Mouse (Mus musculus) T-helper 17 cell (primary cell): ENCODE results near the gene Fibcd1.

ENCODE experiments used
- in situ Hi-C, 2 experiments: fragments of 300-600 bp; cut with MboI, MseI; formaldehyde crosslinking; loops; 1 replicate in 1 of 2; 2 replicates in 1 of 2; pipeline ENCODE4 v1.15.1; 2025; ENCODE audit warnings: high pct_unique_total_duplicates in 2 of 2

Gene Fibcd1

DNA sequence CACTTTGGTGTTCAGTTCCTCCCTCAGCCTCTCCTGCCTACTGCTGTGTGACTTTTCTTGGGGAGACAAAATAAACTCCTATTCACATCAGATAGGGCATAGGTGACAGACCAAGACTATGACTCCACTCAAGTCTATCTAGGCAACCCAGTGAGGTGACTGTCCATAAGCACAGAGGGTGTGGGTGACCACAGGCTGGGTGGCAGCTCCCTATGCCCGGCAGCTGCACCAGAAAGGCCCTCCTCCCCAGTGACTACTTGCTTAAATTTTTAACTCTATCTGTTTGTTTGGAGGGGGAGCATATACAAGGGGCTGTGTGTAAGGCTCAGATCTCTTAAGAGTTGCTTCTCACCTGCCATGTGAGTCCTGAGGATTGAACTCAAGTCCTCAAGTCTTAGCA, 17.1 kb upstream of the Fibcd1 start:
- in situ Hi-C loops = no loop called here

DNA sequence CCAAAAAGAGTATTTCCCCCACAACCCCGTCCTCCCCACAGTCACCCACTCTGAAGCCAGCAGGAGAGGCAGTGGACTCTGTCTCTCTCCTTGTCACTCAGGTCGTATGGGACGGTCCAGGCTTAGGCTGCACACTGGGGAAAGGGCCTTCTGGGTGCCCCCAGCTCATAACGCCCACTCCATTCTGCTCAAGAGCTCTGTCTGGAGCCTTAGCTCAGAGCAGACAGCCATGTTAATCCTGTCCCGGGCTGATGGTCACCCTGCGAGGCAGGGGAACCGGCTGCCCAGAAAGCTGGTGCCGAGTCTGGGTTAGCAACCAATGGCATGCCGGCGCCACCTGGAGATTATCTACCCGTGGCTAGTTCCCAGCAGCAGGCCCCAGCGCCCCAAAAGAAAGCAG, 12.7 kb upstream of the Fibcd1 start:
- in situ Hi-C loops = no loop called here

DNA sequence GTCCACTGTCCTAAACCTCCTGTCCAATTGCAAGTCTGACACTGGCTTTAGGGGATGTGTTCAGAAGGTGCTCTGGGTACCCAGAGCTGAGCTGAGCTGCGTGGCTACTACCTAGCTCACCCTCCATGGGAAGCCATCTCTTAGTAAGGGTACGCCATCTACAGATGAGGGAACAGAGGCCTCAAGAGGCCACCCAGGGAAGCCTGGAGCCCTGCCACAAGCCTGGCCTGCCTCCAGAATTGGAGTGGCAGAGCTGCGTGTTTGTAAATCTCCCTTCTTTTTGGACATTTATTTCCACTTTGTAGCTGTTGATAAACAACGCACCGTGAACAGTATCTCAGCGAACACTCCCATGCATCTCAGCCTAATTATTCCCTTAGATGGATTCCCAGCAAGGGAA, 11.4 kb upstream of the Fibcd1 start:
- in situ Hi-C loops = no loop called here

DNA sequence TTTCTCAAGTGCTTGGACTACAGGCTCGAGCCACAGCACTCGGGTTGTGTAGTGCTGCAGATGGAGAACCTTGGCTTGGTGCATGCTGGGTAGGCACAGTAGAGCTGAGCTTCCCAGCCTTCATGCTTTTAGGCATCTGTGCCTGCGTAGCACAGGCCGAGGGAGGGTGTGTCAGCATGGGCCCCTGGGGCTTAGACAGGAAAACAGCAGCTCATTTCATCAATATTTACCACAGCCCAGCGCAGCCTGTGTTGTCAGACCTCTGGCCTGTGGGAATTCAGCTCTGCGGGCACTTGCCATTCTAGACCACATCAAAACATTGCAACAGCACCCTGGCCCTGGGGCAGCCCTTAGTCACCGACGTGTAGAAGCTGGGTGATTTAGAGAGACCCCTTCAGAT, 10.2 kb upstream of the Fibcd1 start:
- in situ Hi-C loops = no loop called here

DNA sequence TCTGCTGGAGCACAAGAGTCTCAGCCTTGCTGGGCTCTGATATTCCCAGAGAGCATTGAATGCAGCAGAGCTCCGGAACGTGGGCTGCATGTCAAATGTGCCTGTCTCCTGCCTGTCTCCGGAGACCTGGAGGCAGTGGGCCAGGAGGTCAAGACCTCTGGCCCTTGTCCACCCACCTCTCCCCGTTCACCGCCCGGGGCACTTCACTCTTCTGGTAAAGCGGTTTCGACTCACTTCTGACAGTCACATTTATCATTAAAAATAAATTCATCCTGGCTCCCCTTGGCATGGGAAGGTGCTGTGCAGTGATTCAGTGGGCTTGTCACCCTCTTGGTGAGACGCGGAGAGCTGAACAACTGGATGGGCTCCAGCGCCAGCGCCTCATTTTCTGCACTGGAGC, 4.3 kb upstream of the Fibcd1 start:
- in situ Hi-C loops = no loop called here

DNA sequence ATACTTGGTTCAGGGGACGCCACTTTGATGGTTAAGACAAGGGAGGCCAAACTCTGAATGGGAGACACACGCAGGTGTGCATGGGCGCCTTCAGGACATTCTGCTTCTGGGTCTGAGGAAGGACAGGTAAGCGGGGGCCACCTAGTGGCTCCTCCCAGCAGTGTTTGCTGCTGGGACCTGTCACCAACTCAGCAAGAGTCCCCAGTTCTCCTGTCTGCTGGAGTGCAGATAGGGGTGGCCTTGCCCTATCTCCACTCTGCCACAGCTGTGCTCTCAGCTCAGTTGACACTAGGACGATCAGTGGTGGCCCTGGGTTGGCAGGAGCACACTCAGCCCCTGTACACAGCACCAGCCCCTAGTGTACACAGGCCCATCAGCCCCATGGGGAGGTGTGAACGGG, 2.1 kb upstream of the Fibcd1 start:
- in situ Hi-C loops = loop anchor here in 1 of 2 experiments (5.0 kb wide), 1 partner anchor 36 kb away; the partner anchor contains the start of gene Qrfp

DNA sequence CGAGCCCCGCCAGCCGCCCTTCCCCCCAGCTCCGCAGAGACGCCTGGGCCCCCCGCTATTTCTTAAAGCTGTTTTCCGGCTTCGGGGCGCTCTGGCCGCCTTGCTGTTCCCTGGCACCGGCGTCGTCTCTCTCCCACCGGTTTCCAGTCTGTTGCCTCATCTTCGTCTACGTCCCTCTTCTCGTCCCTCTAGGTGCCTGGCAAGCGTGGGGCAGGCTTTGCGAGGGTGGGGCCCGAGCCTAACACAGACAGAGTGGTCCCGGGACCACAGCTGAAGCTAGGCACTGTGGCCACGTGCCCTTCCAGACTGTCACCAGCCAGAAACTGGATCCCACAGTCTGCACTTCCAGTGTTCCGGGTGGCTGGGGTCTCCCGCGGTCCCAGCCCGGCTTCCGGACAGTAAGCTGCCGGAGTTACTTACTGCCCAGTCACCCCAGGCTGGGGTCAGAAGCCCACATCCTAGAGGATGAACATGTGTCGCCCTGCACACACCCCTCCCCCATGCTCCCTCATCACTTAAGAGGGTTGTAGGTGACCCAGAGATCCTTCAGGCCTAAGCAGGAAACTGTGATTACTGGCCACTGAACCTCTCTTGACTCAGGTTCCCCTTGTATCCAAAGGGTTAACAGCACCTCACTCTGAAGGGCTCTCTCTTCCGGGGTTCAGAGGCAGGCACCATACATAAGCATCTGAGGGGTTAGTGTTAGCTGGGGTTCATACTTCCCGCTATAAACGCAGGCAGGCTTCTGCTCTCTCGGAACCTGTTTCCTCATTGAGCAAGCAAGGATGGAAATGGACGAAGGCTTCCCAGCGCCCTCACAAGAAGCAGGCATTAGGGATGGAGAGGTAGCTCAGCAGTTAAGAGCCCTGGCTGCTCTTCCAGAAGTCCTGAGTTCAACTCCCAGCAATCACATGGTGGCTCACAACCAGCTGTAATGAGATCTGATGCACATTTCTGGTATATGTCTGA, 1.2 kb upstream of the Fibcd1 start:
- in situ Hi-C loops = loop anchor here in 1 of 2 experiments (5.0 kb wide), 1 partner anchor 35 kb away; the partner anchor contains the start of gene Qrfp

DNA sequence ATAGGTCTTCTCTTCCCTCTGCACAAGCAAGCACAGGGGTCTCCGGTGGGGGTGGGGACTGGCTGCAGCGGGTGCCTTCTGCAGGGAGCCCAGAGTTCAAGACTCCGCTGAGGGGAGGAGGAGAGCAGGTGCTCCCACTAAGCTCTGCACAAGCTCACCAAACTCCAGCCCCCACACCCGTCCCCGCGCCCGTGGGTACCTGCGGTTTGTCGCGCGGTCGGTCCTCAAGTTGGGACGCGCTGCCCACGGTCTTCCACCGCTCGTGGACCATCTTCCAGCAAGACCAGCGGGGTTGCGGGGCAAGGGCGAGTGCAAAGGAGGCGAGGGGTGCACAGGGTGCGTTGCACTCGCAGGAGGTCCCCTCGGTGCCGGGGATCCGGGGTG, 301 bp downstream of the Fibcd1 start:
- in situ Hi-C loops = loop anchor here in 1 of 2 experiments (5.0 kb wide), 1 partner anchor 33 kb away; the partner anchor contains the start of gene Qrfp

DNA sequence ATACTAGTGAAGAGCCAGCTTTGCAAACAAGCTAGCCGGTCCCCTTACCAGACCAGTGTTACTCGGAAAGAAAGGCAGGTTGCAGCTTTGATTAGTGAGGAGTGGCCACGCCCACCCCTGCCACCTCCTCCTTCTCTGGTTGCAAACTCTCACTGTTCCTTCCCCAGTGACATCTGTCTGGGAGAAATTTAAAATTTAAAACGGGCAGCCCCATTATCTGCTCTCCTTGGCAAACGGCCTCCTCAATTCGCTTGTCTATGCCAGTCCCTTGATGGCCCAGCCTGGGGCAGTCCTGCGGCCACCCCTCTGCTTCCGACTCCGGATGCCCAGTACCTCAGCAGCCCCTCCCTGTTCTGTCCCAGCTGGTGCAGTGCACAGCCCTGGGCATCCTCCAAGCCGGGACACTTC, 1.1 kb downstream of the Fibcd1 start:
- in situ Hi-C loops = loop anchor here in 1 of 2 experiments (5.0 kb wide), 1 partner anchor 32 kb away; the partner anchor contains the start of gene Qrfp

DNA sequence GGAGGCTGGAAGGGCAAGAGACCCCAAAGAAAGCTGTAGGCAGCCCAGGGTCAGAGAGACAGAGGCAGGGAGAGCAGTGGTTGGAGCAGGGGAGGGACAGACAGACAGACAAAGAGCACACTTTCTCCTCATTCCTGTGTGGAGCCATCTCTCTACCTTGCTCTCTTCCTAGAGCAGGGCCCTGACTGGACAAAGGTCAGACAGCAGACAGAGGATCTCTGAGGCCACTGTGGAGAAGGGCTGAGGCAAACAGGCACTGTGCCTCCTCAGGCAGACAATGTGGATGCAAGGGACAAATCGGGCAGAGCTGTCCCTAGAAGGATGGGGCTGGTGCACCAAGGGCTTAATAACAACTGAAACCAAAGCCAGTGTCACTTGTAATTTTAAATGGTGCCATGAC, 6.9 kb downstream of the Fibcd1 start:
- in situ Hi-C loops = no loop called here

DNA sequence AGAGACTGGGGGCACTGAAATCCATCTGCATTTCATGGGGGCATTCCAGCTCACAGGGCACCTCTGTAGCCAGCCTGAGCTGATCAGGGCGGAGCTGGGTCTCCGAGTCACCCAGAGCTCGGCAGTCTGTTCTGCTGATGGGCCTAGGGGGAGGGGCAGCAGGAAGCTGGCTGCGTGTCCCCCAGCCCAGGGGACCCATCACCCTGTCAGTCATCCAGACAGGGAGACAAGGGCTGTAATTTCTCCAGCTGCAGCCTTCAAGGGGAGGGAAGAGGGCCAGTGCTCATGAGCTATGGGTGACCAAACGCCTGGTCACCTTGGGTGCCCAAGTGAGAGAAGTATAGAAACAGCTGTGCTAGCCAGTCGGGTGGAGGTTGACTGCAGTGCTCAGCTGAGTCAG, 8.8 kb downstream of the Fibcd1 start:
- in situ Hi-C loops = no loop called here

DNA sequence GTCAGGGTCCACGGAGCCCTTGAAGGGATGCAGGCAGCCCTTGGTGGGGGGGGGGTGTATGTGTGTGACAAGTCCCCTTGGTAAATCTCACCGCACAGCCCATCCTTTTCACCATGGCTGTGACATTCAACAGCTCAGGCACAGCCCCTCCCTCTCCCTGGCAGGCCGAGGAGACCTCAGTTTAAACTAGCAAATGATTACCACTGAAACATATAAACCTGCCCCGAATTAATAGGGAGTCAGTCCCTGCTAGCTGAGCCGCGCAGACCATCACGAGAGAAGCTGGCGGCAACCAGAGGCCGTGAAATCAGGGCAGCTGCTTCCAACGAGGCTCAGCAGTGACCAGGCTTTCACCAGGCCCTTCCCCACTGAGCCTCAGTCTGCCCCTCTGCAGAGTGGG, 9.7 kb downstream of the Fibcd1 start:
- in situ Hi-C loops = no loop called here

DNA sequence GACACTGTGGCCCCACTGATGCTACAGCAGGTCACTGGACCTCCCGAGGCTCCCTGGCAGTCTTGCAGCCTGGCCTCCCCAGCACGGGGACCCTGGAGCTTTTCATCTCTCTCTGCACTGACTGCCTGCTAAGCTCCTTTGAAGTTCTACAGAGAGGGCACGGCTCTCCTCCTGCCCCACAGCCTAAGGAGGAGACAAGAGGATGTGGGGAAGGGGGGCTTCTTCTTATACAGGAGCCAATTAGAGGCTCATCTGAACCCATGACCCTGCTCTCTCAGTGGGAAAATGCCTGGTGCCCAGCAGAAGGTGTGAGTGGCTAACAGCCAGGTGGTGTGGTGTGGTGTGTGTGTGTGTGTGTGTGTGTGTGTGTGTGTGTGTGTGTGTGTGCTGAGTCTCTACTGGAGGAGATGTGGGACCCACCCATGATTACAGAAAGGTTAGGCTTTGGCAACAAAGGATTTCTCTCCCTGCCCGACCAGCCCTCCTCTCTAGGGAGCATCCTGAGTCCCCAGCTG, 17.4 kb downstream of the Fibcd1 start:
- in situ Hi-C loops = loop anchor here in 1 of 2 experiments (10.0 kb wide), 1 partner anchor 886 kb away; the partner anchor contains the start of gene Cdk9

DNA sequence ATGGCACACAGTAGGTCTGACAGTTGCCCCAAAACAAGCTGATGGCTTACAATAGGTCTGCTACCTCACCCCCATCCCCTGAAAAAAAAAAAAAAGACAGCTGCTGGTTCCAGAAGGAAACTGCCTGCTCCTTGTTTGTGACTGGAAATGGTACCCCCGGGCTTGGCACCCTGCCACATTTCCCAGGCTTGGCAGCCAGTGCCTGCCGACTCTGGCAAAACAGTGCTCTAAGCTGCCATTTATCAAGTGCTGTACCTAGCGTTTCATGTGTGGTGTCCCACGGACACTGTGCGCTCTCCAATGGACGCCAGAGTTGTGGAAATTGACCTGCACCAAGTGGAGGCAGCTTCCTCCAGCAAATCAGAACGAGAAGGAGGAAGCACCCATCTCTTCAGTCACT, 17.9 kb downstream of the Fibcd1 start:
- in situ Hi-C loops = loop anchor here in 1 of 2 experiments (10.0 kb wide), 1 partner anchor 887 kb away; the partner anchor contains the start of gene Cdk9

DNA sequence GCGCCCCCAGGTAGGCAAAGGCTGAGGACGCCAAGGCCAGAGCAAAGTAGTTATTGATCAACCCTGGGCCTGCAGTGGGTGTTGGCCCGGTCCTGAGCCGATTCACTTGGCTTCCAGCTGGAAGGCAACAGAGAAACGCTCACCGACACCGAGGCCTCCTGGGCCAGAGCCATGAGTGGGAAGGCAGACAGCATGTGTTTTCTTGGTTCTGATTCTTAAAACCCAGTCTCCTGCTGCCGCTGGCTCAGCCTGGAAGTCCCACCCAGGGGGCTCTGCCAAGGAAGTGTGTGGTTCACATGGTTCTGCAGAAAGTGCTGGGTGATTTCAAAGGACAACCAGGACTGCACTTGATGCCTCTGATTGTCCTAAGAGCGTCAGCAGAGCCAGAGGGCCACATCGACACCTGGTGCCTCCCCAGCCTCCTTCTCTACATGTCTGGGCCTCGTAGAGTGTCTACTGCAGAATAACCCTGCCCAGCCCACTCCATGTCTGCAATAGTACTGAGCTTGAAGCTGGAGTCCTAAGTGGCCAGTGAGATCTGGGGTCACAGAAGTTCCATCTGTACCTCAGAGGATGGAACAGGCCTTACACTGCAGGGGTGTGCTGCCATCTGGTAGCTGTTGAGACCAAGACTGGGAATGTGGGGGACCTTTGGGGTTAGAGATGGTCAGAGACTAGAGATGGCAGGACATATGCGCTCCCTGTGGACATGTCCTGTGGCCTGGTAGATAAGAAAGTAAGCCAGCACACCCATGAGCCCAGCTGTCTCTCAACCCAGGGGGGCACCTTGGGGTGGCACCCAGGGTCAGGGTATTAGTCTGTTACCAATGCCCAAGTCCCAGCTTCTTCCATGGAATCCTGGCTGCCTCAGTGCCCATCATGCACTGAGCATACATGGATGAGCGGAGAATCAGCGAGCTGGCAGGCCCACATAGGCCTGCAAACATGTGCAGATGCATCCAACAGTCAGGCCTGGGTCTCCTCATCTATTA, 19.4 kb downstream of the Fibcd1 start:
- in situ Hi-C loops = loop anchor here in 1 of 2 experiments (10.0 kb wide), 1 partner anchor 888 kb away; the partner anchor contains the start of gene Cdk9

DNA sequence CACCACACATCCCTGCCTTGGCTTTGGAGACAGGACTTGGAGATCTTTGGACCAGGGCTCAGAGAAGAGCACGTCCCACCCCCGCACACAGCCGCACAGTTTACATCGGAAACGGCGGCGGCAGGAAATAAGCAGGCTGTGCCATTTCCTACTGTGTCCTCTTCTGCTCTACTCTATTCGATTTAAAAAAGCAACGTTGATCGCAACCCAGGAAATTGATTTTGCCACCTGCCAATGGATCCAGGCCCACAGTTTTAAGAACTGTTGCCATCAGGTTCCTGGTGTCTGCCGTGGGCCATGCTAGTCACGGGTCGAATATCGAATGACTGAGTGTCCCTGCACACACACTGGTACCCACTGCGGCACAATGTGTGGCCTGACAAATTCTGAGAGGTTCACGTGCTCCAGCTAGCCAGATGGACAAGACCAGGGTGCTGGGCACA, 20.3 kb downstream of the Fibcd1 start:
- in situ Hi-C loops = loop anchor here in 1 of 2 experiments (10.0 kb wide), 1 partner anchor 889 kb away; the partner anchor contains the start of gene Cdk9

DNA sequence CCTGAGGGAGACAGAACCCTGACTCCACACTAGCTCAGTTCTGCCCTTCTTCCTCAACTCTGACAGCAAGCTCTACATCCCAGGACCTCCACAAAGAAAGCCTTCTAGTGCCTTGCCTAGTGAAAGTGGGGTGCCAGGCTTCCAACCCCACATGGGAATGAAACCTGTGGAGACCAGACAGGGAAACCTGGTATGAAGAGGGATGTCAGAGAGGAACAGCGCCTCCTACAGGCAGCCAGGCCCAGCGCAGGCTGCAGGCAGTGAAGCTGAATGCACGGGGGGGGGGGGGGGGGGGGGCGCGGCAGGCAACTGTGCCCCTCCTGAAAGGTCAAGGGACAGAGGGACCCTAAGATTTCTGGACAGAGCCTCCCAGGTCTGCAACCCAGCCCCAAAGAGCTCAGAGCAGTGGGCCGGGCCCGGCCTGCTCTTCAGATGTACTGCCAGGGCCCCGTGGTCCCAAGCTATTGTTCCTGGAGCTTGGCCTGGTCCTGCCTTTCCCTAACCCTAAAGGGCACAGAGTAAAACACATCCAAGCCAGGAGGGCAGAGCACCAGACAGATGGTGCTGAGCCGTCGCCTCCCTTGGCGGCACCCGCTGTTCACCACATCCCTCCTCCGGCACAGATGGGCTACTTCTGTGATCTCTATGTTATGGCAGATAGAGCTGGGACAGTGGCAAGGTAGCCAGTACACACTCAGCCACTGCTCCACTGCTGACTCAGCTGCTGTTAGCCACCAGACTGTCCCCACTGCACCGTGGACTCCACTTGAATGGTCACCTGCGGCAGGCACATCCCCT, 21.7 kb downstream of the Fibcd1 start:
- in situ Hi-C loops = loop anchor here in 1 of 2 experiments (10.0 kb wide), 1 partner anchor 891 kb away; the partner anchor contains the start of gene Cdk9

DNA sequence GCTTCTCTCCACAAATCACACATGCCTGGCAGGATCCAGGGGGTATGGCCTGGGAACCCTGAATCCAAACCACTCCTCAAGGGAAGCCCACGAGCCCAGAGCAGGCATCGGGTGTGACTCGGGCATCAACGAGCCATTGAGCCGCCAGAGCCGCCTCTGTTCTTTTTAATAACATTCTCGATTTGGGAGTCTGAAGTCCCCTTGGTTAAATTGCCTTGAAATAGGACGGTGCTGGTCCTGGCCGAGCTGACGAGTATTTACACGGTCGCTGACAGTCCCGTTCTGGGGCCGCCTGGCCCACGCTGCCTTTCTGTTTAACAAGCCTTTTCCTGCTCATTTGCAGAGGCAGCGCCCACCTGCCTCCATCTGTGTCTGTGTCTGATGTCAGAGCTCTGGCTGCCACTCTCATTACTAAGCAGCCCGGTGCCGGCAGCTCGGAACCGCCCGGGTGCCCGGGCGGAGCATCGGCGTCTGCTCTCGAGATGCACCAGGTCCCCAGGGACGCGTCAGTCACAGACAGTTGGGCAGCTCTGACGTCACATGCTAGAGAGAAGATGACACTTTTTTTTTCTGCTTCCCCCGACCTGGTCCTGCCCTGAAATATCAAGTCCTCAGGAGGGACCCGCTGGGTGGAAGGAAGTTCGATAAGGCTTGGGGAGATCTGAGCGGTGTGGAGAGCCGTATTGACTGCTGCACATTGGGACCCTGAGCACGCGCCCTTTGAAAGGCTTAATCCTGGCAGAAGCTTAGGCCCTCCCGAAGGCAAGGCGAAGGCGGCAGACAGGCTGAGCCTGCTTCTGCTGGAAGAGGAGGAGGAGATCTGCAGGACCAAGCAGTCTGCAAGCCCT, 23.1 kb downstream of the Fibcd1 start:
- in situ Hi-C loops = loop anchor here in 1 of 2 experiments (10.0 kb wide), 1 partner anchor 892 kb away; the partner anchor contains the start of gene Cdk9

DNA sequence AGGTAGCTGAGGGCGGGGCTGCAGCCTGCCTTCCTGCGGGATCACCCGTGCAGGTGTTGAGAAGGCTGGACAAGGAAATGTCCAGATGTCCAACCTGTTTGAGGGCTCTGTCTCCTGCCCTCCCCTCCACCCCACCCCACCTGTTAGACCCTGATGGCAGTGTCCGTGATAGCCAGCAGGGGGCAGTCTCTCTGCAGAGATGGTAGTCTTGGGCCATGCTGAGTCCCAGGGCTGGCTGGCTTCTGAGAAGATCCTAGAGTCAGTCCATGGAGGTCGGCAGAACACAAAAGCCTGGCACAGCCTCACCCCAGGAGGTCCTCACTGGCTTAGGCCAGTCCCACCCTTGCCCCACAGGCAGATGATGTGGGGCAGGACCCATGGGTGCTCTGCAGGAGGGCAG, 30.4 kb downstream of the Fibcd1 start:
- in situ Hi-C loops = loop anchor here (5.0 kb wide), 2 partner anchors 67 to 97 kb away; no protein-coding TSS in a partner anchor
